Mouse (Mus musculus): Measurements from ENCODE around the gene Nrip1. TPM values are rescaled to one million over a fixed set of nuclear protein-coding genes. Genes with fewer than 3 reads are reported as not detected.
A peak's percentile ranks its signal among the peaks of the same experiment; 100 is the strongest.

Gene Nrip1
- polyA plus RNA-seq, 1 experiment from 2014 or later, result 26.5 TPM

- Histone ChIP-seq H3K4me2 (no peak overlapping the region), H3K27me3 (ENCODE audit: control insufficient read depth, insufficient read depth, low read length) (no peaks in the 10 kb centered on the region), H3K36me3 (ENCODE audit: control insufficient read depth, insufficient read depth, low read length) (no peaks in the 10 kb centered on the region), H3K4me1 (ENCODE audit: control insufficient read depth, insufficient read depth, low read length) (peaks cover 8% of the 10 kb centered on the region; the same call in 1 of the 2 replicates), H3K4me3 (ENCODE audit: low read depth, low read length) (no peak overlapping the region), H3K27ac (ENCODE audit: low read depth, low read length) (no peak overlapping the region), H3K9me3 (replicated peaks; ENCODE audit: control insufficient read depth, low read length) (no peaks in the 10 kb centered on the region), H3K9ac (ENCODE audit: low read depth, low read length) (no peak overlapping the region)
- ATAC-seq (replicated peaks; ENCODE audit: insufficient number of reproducible peaks, low FRiP score, low TSS enrichment), result no peak
- 84% methylated on average over 18 of the region's 18 CpGs for WGBS (ENCODE audit: insufficient replicate concordance)
Observed at GRCm38 (mm10) chr16:76358128-76358748, 15.4 kb downstream of the Nrip1 start.

DNA sequence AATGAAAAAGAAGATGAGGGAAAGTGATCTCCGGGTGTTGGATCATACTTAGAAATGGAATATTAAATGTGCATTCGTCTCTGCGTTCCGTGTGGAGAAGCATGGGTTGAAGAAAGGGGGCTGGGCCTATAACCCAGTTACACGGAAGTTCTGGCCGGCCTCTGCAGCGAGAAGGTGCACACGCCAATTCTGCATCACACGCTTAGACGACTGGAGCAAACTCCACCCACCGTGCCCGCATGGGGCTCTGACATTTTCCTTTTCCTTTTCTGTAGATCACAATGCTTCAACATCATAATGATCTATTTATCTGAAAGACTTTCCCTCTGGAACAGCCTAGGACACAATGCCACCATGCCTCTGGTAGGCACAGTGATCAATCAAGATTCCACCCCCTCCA is 16.5 kb downstream of the Nrip1 start:
- no peak overlapping the region for H3K4me2 ChIP-seq
- H3K4me3 ChIP-seq (ENCODE audit: low read depth, low read length), result no peak overlapping the region
- H3K4me1 ChIP-seq (ENCODE audit: control insufficient read depth, insufficient read depth, low read length), result peaks cover 8% of the 10 kb centered on the region; the same call in 1 of the 2 replicates
- H3K36me3 ChIP-seq (ENCODE audit: control insufficient read depth, insufficient read depth, low read length), result no peaks in the 10 kb centered on the region
- no peak for ATAC-seq (replicated peaks; ENCODE audit: insufficient number of reproducible peaks, low FRiP score, low TSS enrichment)
- no peak overlapping the region for H3K9ac ChIP-seq (ENCODE audit: low read depth, low read length)
- H3K27ac ChIP-seq (ENCODE audit: low read depth, low read length), result no peak overlapping the region
- no peaks in the 10 kb centered on the region for H3K9me3 ChIP-seq (replicated peaks; ENCODE audit: control insufficient read depth, low read length)
- H3K27me3 ChIP-seq (ENCODE audit: control insufficient read depth, insufficient read depth, low read length), result no peaks in the 10 kb centered on the region
- WGBS (ENCODE audit: insufficient replicate concordance), result 93% methylated on average over 12 of the region's 12 CpGs

- Histone ChIP-seq H3K36me3 (ENCODE audit: control insufficient read depth, insufficient read depth, low read length) (peaks cover 3% of the 10 kb centered on the region; the same call in 1 of the 2 replicates), H3K9me3 (replicated peaks; ENCODE audit: control insufficient read depth, low read length) (no peaks in the 10 kb centered on the region), H3K4me3 (ENCODE audit: low read depth, low read length) (no peak overlapping the region), H3K27me3 (ENCODE audit: control insufficient read depth, insufficient read depth, low read length) (no peaks in the 10 kb centered on the region), H3K27ac (ENCODE audit: low read depth, low read length) (no peak overlapping the region), H3K4me1 (ENCODE audit: control insufficient read depth, insufficient read depth, low read length) (peaks cover 8% of the 10 kb centered on the region; the same call in 1 of the 2 replicates), H3K9ac (ENCODE audit: low read depth, low read length) (no peak overlapping the region), H3K4me2 (no peak overlapping the region)
- no peak for ATAC-seq (replicated peaks; ENCODE audit: insufficient number of reproducible peaks, low FRiP score, low TSS enrichment)
- 91% methylated on average over 14 of the region's 14 CpGs for WGBS (ENCODE audit: insufficient replicate concordance)
Observed at GRCm38 (mm10) chr16:76355947-76356550, 17.6 kb downstream of the Nrip1 start.

DNA sequence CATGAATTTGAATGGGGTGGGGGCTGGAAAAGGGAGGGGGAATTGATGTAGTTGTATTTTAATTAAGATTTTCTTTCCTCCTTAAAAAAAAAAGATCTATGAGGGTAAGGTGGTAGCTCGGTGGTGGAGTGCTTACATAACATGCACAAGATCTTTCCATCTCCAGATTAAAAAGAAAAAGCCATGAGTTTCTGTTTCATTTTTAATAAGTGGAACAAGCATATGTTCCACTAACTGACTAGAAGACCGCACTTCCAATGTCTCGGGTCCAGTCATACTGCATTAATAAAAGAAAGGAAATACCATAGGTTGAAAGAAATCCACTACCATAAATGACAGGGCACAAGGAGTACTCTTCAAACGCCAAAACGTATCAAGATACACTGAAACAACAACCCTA is 18.4 kb downstream of the Nrip1 start:
- Histone ChIP-seq H3K9ac (ENCODE audit: low read depth, low read length) (no peak overlapping the region), H3K27ac (ENCODE audit: low read depth, low read length) (no peak overlapping the region), H3K27me3 (ENCODE audit: control insufficient read depth, insufficient read depth, low read length) (no peaks in the 10 kb centered on the region), H3K36me3 (ENCODE audit: control insufficient read depth, insufficient read depth, low read length) (peaks cover 3% of the 10 kb centered on the region; the same call in 1 of the 2 replicates), H3K9me3 (replicated peaks; ENCODE audit: control insufficient read depth, low read length) (no peaks in the 10 kb centered on the region), H3K4me2 (no peak overlapping the region), H3K4me1 (ENCODE audit: control insufficient read depth, insufficient read depth, low read length) (peaks cover 8% of the 10 kb centered on the region; the same call in 1 of the 2 replicates), H3K4me3 (ENCODE audit: low read depth, low read length) (no peak overlapping the region)
- whole genome bisulfite sequencing (ENCODE audit: insufficient replicate concordance), result 84% methylated on average over 5 of the region's 5 CpGs
- no peak for ATAC-seq (replicated peaks; ENCODE audit: insufficient number of reproducible peaks, low FRiP score, low TSS enrichment)

DNA sequence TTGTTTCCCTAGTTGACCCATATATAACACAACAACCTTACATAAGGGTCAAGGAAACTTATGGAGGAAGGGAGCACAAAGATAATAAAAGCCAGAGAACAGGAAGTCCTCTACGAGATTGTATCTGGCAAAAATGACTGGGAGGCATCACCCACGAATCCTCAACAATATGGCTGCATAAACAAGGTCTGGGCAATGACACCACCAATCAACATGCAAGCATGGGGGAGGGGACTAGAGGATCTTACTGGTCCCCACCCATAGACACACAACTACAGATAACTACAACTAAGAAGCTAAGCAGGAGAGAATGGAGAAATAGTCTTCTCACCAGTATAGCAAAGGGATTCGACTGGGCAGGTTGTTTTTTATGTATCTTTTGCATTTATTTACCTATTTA is 18.8 kb downstream of the Nrip1 start:
- 61% methylated on average over 3 of the region's 3 CpGs for WGBS (ENCODE audit: insufficient replicate concordance)
- Histone ChIP-seq H3K4me1 (ENCODE audit: control insufficient read depth, insufficient read depth, low read length) (peaks cover 8% of the 10 kb centered on the region; the same call in 1 of the 2 replicates), H3K9ac (ENCODE audit: low read depth, low read length) (no peak overlapping the region), H3K27me3 (ENCODE audit: control insufficient read depth, insufficient read depth, low read length) (no peaks in the 10 kb centered on the region), H3K4me3 (ENCODE audit: low read depth, low read length) (no peak overlapping the region), H3K4me2 (no peak overlapping the region), H3K27ac (ENCODE audit: low read depth, low read length) (no peak overlapping the region), H3K36me3 (ENCODE audit: control insufficient read depth, insufficient read depth, low read length) (peaks cover 3% of the 10 kb centered on the region; the same call in 1 of the 2 replicates), H3K9me3 (replicated peaks; ENCODE audit: control insufficient read depth, low read length) (no peaks in the 10 kb centered on the region)
- peak; percentile 65; the same call in 1 of the 2 replicates for ATAC-seq (replicated peaks; ENCODE audit: insufficient number of reproducible peaks, low FRiP score, low TSS enrichment)

DNA sequence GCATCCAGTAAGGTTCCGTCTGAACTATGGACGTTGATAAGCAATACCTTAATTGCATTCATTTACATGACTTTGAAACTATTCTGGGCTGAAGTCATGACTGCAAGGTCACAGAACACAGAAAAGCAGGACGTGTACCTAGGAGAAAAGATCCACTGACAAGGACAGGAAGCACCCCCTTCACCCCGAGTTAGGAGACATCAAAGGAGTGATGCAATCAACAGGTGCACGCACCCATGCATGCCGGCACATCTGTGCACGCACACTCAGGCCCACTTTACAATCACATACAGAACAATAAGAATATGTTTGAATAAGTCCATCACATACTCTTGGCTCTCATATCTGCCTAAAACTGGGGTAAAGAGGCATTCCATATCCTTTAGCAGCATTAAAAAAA is 19.3 kb downstream of the Nrip1 start:
- Histone ChIP-seq H3K27me3 (ENCODE audit: control insufficient read depth, insufficient read depth, low read length) (no peaks in the 10 kb centered on the region), H3K4me1 (ENCODE audit: control insufficient read depth, insufficient read depth, low read length) (peaks cover 8% of the 10 kb centered on the region; the same call in 1 of the 2 replicates), H3K9me3 (replicated peaks; ENCODE audit: control insufficient read depth, low read length) (no peaks in the 10 kb centered on the region), H3K36me3 (ENCODE audit: control insufficient read depth, insufficient read depth, low read length) (peaks cover 3% of the 10 kb centered on the region; the same call in 1 of the 2 replicates), H3K4me3 (ENCODE audit: low read depth, low read length) (no peak overlapping the region), H3K27ac (ENCODE audit: low read depth, low read length) (no peak overlapping the region), H3K9ac (ENCODE audit: low read depth, low read length) (no peak overlapping the region), H3K4me2 (no peak overlapping the region)
- WGBS (ENCODE audit: insufficient replicate concordance), result 72% methylated on average over 7 of the region's 7 CpGs
- no peak for ATAC-seq (replicated peaks; ENCODE audit: insufficient number of reproducible peaks, low FRiP score, low TSS enrichment)

GRCm38 (mm10) chr16:76350922-76351321 is 22.7 kb downstream of the Nrip1 start:
- ATAC-seq (replicated peaks; ENCODE audit: insufficient number of reproducible peaks, low FRiP score, low TSS enrichment), result no peak
- Histone ChIP-seq H3K4me1 (ENCODE audit: control insufficient read depth, insufficient read depth, low read length) (peaks cover 8% of the 10 kb centered on the region; the same call in 1 of the 2 replicates), H3K27me3 (ENCODE audit: control insufficient read depth, insufficient read depth, low read length) (no peaks in the 10 kb centered on the region), H3K27ac (ENCODE audit: low read depth, low read length) (no peak overlapping the region), H3K9ac (ENCODE audit: low read depth, low read length) (no peak overlapping the region), H3K4me2 (no peak overlapping the region), H3K36me3 (ENCODE audit: control insufficient read depth, insufficient read depth, low read length) (peaks cover 3% of the 10 kb centered on the region; the same call in 1 of the 2 replicates), H3K4me3 (ENCODE audit: low read depth, low read length) (no peak overlapping the region), H3K9me3 (replicated peaks; ENCODE audit: control insufficient read depth, low read length) (no peaks in the 10 kb centered on the region)
- 89% methylated on average over 8 of the region's 8 CpGs for WGBS (ENCODE audit: insufficient replicate concordance)

- Histone ChIP-seq H3K4me1 (ENCODE audit: control insufficient read depth, insufficient read depth, low read length) (0 out of 2 replicates have a peak, but pooled peaks cover under 1% of the 10 kb centered on the region), H3K27ac (ENCODE audit: low read depth, low read length) (no peak overlapping the region), H3K36me3 (ENCODE audit: control insufficient read depth, insufficient read depth, low read length) (peaks cover 7% of the 10 kb centered on the region; the same call in 1 of the 2 replicates), H3K4me3 (ENCODE audit: low read depth, low read length) (no peak overlapping the region), H3K4me2 (no peak overlapping the region), H3K27me3 (ENCODE audit: control insufficient read depth, insufficient read depth, low read length) (no peaks in the 10 kb centered on the region), H3K9me3 (replicated peaks; ENCODE audit: control insufficient read depth, low read length) (0 out of 2 replicates have a peak, but pooled peaks cover 2% of the 10 kb centered on the region), H3K9ac (ENCODE audit: low read depth, low read length) (no peak overlapping the region)
- no peak for ATAC-seq (replicated peaks; ENCODE audit: insufficient number of reproducible peaks, low FRiP score, low TSS enrichment)
- WGBS (ENCODE audit: insufficient replicate concordance), result 88% methylated on average over 11 of the region's 11 CpGs
Observed at GRCm38 (mm10) chr16:76349053-76349452, 24.6 kb downstream of the Nrip1 start.
